Mouse (Mus musculus) left cerebral cortex, adult 9 months (tissue): ENCODE measurements around the gene Fmnl1.
A peak's percentile ranks its signal among the peaks of the same experiment; 100 is the strongest.

Source experiments
- DNase-seq, 2 experiments: peaks; one replicate each; pipeline ENCODE4 v3.0.0; 2022; ENCODE audit warnings: low spot score in 2 of 2

Fmnl1 gene

DNA sequence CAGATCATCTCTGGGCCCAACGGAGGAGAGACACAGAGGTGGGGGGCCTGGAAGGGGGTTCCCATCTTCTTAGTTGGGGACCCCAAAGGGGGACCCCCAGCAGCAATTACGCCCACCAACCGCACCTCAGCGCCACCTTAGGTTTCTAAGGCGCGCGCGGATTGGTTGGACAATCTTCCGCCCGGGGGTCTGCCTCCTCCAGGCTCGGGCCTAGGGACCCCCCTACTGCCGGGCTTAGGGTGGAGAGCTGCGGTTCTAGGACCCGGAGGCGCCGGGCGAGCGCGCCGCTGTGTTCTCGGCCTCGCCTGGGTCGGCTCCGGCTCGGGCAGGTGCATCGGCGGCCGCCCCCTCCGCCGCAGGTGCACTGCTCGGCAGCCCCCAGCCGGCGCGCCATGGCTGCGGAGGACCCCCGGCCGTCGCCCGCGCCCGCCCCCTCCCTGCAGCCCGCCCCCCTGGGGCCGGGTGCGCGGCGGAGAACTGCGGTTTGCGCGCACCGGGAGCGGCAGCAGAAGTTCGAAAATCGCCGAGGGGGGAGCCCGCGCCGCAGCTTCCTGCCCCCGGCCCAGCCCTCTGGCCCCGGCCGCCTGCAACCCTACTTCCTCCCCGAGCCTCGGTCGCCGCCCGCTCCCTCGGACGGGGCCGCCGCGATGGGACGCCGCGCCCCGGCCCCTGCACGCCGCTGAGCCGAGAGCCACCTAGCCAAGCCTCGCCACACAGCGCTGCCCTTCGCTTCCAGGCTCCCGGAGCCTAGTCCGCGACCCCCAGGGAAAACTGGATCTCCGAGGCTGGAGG is at the start of gene Fmnl1:
Gene Fmnl1 (plus strand): TSS at position 614 of the 792 bp plus-strand sequence.
- no peak for DNase-seq

DNA sequence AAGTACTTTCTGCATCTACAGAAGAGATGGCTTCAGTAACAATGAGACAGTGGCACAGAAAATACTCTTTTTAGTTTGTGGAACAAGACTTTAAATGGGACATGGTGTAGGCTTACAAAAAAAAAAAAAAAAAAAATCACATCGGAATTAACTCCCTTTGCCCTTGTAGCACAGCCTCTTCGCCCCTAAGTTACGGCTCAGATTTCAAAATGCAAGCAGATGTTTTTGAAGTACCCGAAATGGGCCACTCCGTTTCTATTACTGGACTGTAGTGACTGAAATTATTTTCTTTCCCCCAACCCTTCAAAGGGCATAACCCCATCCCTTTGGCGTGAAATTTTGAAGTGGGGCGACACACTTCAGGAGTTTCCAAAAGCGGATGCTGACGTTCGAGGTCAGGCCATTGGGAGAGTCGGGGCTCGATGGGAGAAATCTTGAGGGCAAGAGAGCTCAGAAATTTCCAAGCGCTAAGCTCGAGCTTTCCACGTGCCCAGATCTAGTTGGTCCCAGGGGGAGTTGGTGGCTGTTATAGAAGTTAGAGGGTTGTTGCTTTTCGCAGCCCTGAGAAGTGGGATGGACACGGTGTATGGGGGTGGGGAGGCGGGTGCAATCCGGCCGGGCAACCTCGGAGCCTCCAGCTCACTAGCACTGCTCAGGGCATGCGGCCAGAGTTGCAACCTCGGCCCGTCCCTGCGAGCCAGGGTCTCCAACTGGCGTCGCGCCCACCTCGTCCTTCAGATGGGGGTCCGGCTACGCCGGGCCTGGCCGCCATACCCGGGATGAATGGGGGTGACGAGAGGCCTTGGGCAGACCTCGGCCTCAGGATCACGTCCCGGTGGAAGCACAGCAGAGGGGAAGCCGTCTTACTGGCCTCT is 39.0 kb upstream of the Fmnl1 start, which contains the start of gene Hexim2:
Gene Hexim2 (plus strand): TSS at position 729 of the 875 bp plus-strand sequence.
- peak in 1 of 2 experiments; percentile 63 for DNase-seq

DNA sequence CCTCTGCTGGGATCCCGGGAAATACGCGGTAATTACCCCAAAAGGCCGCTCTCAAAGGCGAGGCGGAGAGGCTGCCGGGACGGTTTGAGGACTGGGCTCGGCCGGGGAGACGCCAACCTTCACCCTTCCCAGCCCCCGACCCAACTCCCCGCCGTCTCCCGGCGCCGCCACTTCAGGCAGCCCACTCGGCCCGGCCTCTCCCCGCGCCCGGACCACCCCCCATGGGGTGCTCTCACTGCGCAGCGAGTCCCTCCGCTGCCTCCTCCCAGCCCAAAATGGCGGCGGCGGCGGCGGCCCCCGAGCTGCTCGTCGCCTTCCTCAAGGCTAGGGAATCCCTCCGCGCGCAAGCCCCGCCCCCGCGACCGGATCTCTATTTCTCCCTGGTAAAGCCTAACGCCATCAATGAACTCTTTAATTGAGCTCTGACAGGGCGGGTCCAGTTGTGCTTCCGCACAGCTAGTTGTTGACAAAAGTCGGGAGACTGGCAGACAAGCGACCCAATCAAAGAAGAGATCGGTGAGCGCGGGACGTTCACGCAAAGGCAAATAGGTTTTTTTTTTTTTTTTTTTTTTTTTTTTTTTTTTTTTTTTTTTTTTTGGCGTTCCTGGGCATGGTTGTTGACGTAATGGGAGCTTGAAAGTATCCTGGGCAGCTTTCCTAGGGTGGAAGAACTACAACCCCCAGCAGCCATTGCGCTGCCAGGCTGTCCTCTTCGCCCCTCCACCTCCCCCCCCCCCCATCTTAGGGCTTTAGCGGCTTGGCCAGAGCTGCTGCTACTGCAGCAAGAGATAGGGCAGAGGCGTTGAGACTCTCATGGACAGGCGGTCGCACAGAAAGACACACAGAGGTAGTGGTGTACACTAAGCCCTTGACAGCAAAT is 38.1 kb upstream of the Fmnl1 start:
- peak; percentile 99 to 100 for DNase-seq

DNA sequence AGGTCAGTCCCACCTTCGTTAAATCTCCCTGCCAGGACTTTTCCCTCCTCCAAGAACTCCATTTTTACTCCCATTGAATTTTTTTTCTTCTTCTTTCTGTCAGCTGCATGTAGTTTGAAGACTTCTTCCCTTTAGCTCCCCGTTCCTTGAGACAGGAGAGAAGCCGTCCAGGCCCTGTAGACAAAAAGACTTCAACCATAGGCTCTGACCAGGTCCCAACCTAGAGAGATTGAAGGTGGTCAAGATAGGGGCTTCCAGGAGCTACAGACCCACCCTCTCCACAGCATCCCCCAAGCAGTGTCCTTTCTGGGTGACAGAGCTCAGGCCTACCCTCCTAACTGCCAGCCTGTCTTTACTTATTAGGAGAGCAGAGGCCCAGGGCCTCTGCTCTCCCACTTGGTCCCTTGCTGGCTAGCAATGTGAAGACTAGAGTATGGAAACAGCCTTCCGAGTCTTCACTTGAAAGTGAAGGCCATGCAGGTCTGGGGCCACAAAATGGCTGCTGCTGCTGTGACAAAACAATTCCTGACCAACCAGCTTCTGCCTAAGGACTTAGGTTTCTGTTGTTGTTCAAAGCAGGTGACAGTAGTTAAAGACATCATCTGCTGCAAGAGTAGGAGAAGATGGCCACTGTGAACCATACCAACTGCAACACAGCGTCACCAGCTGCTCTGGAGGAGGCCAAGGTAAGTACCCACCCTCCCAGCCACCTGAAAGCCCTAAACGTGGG is 37.3 kb upstream of the Fmnl1 start:
- no peak for DNase-seq

DNA sequence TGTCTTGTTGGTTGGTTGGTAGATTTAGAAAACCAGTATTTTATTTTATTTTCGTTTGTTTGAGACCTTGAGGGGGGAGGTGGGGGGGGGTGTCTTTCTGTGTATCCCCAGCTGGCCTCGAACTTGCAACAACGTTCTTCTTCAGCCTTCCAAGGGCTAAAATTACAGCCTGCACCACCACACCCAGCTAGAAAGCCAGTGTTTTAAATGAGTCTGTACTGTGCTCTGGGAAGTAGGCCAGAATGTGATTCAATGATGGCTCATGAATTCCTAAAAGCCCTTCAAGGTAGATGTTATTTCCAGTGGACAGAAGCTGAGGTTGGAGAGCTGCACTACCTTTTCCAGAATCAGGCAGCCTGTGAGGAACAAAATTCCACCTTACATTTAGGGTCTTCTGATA is 36.7 kb upstream of the Fmnl1 start:
- DNase-seq: no peak

DNA sequence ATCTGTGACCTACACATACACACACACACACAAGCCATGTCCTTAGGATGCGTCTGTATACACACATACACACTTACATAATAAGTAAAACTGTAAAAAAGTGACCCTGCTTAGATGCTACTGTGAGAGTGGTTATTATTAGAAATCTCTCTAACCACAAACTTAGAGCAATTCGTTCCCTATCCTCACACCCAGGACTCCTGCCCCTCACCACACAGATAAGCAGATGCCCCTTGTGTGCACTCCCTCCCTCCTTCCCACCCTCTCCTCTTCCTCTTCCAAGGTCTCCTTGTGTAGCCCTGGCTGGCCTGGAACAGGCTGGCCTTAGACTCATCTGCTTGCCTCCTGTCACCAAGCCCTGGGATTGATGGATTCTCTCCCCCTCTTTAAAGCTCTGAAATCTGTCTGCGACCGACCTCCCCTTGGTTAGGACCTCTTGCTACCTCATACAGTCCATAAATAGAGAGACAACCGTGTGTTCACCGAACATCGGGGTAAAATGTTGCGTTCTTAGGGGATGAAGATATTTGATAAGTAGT is 34.8 kb upstream of the Fmnl1 start:
- no peak for DNase-seq

DNA sequence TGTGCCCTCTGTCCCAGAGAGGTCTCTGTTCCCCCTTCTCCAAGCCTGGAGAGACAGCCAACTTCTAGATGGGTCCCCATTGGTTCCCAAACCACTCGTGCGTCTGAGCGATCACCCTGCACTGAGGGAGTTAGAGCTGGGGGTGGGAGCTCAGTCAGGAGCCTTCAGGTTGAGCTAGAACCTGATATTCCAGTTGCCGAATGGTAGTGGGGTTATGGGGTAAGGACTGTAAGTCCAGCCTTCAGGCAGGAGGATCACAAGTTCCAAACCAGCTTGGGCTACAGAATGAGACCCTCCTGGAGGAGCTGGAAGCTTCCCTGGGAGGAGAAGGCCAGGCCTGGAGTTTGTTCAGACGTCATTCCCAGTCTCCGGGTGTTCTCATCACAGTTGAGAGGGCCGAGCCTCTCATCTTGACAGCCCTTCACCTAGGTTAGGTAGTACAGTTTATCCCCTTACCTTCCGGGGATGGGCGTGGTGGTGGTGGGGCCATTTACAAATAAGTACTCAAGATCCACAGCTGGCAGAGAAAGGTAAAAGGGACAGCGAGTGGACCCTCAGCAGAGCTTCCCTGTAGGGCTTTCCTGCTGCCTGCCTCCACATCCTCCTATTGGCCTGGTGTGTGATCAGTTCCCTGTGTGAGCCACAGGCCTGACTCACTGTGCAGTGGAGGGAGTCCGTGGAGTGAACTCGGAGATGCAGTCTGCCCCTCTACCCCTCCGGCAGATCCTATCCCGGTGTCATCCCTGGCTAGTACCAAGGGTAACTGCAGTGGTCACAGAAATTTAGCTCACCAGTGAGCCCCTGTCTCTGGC is 30.8 kb upstream of the Fmnl1 start:
- DNase-seq: no peak

DNA sequence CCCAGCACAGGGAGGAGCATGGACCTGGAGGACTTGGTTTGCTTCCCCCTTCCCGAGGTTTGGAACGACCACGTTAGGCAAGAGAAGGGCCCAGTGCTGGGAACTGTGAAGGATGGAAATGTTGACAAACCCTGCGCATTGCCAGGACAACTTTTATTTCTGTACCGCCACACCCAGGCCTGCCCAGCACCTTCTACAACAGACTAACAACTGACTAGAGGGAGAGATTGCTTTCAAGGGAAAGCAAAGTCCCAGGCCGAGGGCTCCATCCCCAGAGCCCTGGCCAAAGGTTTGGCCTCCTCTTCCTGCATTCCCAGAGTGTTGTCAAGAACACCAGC is 30.2 kb upstream of the Fmnl1 start:
- DNase-seq: no peak

DNA sequence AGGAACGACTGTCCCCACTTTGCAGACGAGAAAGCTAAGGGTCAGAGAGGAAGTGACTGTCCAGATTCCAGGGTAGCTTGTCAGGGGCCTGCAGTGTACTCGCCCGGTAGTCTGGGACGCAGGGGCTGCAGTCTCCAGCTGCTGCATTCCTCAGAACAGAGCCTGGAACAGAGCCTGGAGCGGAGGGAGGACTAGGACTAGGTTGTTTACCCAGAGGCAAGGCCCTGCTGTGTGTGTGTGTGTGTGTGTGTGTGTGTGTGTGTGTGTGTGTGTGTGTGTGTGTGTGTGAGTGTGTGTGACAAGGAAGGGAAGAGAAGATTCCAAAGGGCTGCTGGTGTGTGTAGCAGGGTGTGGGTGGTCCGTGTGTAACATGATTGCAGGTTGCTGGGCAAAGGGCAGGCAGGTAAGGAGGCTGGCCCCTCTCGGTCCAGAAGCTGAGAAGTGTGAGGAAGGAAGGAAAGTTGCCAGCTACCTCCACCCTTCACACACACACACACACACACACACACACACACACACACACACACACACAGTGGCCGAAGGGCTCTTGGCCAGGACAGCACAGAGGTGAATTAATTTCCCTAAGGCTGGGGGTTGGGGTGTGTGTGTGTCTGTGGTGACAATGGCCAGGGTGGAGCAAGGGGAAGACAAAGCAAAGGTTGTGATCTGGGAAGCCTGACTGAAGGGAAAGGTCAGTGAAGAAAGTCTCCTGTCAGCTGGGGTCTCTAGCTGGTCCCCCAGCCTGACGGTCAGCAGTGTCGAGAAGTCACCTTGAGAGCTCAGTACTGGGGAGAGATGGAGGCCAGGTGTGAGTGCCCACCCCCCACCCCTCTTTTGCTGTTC is 29.6 kb upstream of the Fmnl1 start:
- DNase-seq: no peak

DNA sequence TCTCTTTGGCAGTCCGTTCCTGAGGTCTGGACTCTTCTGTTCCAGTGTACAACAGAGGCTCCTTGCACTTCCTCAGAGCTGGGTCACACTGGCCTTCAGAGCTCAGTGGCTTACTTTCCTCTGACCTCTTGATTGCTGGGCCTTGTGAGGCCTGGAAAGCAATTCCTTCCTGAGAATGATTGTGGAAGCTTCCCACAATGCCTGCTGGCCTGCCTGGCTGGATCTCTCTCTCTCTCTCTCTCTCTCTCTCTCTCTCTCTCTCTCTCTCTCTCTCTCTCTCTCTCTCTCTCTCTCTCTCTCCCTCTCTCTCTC is 29.0 kb upstream of the Fmnl1 start:
- no peak for DNase-seq

DNA sequence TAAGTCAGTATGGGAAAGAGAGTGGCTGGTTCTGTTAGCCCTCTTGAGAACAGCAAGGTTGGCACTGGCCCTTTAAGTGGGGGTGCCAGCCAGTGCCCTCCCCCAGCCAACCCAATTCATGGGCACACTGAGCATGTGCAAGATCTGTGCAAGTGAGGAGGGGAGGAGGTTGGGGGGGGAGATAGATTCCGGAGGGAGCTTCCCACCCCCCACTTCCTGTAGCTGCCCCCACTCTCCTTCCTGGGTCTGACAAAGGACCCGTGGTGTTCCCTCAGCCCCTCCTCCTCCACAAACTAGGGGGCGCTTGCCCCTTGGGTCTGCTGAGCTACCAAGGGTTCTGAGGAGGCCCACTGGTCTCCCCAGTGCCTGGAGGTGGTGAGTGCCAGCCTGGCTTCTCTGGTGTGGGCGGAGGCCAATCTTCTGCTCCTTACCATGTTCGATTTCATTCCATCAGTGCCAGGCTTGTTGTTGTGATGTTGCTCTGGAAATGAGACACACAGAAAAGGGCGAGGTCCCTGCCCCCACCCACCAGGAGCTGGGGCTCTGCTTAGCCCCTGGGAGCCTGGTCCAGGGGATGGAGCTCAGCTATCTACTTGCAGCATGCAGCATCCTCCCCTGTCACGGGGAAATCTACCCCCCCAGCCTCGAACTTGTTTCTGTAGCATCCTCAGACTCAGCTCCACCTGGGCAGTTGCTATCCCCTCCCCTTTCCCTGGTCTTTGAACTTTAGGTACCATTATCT is 28.3 kb upstream of the Fmnl1 start:
- DNase-seq: peak; percentile 84 to 93

DNA sequence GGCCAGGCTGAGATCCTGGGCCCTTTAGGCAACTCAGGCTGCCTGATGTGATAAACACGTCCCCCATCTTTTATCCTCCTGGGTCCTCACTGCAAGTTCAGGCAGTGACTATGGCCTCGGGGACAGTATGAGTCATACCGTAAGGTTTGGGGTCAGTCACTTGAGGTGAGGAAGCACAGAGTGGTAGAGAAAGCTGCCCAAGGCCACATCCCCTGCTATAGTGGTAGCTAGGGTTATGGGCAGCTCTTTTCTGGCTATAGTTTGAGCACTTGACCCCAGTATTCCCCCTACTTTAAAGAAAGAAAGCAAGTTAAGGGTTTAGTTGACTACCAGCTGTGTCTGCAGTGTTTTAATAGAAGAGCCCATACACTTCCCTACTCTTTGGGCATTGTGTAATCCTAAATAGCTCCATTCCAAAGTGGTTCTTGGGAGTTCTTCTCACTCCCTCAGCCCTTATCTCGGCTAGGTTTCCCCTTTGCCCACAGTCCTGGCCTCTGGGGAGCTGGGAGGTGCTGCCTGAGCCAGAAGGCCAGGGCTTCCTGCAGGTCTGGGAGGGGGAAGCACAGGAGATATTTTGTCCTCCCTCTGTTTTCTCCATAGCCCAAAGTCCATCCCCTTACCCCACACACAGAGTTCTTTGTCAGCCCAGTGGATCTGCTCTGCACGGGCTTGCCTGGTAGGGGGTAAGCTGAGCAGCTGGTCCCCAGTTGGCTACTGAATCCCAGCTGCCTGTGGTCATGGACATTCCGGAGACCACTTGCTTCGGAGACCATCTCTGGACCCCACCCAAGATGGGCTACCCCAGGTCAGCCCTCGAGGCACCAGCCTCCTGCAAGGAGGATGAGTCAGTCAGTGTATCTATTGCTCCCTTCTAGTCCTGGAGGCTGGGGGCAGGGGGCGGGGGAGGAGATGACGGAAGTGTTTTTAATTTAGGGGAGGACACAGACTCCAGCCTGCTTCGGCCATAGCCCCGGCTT is 26.3 kb upstream of the Fmnl1 start:
- no peak for DNase-seq

DNA sequence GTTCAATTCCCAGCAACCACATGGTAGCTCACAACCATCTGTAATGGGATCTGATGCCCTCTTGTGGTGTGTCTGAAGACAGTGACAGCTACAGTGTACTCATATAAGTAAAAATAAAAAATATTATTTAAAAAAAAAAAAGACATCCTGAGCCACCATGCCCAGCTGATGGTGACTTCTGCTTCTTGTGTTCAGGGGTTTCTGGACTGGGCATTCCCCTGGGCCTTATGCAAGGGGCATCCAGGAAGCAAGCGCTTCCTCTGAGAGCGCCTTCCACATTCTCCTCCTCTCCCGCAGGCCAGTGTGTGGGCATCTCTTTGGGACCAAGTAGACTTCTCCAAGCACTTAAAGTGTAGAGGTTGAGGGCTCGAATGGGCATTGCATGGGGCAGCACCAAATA is 24.5 kb upstream of the Fmnl1 start:
- DNase-seq: no peak

DNA sequence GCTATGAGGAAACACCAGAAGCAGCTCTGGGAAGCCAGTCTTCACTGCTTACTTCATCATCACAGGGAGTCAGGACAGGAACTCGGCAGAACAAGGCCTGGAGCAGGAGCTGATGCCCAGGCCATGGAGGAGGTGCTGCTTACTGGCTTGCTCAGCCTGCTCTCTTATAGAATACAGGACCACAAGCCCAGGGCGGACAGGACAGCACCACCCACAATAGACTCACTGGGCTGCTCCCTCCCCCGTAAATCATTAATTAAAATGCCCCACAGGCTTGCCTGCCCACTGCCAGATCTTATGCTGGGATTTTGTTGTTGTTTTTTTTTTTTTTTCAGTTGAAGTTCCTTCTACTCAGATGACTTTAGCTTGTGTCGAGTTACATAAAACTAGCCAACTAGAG is 23.1 kb upstream of the Fmnl1 start:
- no peak for DNase-seq

DNA sequence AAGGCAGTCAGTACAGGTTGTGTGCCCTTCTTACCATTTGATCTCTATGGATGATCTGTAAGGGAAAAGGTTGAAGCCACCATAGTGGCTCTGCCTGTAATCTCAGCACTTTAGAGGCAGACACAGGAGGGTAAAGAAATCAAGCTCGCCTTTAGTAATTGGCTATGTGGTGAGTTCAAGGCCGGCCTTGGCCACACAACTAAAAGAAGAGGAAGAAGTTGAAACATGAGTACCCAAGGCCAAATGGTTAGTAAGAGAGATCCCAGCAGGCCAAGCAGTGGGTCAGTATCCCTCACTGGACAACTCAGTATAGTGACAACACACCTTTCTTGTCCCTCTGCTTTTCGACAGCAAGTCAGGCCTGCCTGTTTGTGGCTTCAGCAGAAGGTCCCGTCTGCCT is 21.1 kb upstream of the Fmnl1 start:
- no peak for DNase-seq

DNA sequence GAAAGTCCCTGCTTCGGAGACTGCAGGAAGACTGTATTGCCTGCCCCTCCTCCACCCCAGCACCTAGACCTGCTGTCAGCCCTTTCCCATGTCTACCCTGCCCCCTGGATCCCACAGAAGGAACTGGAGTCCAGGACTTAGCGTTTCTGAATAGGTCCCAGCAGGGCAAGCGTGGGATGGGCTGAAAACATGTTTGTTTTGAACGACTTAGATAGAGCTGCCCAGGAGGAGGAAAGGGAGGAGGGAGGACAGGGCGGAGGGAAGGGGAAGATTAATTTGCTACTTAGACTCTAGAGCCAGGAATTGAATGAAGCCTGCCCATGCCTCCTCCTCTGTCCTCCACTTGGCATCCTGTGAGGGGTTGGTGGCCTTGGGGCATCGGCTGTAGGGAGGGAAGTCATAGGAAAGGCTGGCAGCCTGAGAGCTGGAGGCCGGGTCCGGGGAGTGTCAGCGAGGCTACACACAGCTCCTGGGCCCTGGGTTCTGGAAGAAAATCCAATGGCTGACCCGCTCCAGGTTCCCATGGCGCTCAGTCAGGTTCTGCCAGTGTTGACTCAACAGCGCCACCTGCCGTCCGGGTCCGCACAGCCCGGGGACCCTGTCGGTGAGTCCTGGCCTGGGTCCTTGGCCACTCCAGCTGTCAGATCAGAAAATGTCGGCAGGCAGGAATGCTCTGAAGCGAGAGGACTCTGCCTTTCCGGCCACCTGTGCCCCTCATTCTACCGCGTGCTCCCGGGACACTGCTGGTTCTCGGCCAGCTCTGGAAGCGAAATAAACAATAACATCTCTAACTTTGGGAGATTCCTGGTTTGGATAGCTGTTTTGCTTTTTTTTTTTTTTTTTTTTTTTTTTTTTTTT is 12.1 kb upstream of the Fmnl1 start:
- peak; percentile 58 to 95 for DNase-seq

DNA sequence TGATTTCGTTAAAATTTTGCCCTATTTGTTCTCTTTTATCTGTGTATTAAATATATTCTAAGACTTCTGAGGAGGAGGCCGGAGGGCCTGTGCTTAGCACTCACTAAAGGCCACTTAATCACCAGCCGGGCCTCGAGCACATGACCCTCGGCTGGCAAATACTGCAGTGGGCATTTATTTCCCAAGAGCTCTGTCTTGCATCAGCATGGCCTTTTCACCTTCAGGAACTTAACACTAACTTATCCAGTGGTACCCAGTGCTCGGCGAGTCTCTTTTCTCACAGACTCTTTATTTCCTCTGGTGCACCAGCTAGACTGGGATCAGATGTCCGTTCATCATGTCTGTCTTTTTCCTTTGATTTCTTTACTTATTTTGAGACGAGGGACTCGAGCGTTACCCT is 10.2 kb upstream of the Fmnl1 start:
- no peak for DNase-seq
